Mouse (Mus musculus): ENCODE results near the gene Cd300ld4. TPM values are rescaled to one million over a fixed set of nuclear protein-coding genes. Genes with fewer than 3 reads are reported as not detected.

The Cd300ld4 gene
- polyA plus RNA-seq, 1 experiment: not detected

GRCm38 (mm10) chr11:114981866-114982265 lies 44.9 kb downstream of the Cd300ld4 start:
- Histone ChIP-seq H3K4me1 (ENCODE audit: control insufficient read depth, insufficient read depth, low read length) (no peaks in the 10 kb centered on the region), H3K27ac (ENCODE audit: insufficient read depth, low read length) (no peak overlapping the region), H3K4me3 (ENCODE audit: insufficient read depth, low read length) (no peak overlapping the region)
- TF ChIP-seq CTCF (IDR thresholded peaks at IDR 0.05; ENCODE audit: borderline replicate concordance, insufficient read depth, low read length) (no peak), POLR2A (IDR thresholded peaks at IDR 0.05; ENCODE audit: low read depth, low read length) (no peak)

DNA sequence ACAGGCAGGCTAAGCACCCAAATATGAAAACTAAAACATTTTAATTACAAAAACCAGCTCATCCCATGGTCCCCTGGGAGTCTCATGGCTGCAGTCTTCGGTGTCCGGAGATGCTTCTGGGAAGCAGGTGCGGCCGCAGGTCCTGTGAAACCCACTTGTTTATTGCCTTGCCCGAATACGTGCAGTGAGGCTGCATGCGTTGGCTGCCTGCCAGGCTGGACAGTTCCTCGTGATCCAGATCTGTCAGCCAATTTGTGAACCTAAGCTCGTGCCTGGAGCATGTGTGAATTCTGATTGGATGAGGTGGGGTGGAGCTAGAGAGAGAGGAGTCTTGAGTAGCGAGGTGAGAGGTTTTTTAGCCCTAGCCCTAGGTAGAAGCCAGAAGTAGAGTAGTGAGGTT lies 54.1 kb downstream of the Cd300ld4 start:
- TF ChIP-seq CTCF (IDR thresholded peaks at IDR 0.05; ENCODE audit: borderline replicate concordance, insufficient read depth, low read length): no peak
- TF ChIP-seq POLR2A (IDR thresholded peaks at IDR 0.05; ENCODE audit: low read depth, low read length): no peak
- H3K4me1 ChIP-seq (ENCODE audit: control insufficient read depth, insufficient read depth, low read length): no peaks in the 10 kb centered on the region
- H3K4me3 ChIP-seq (ENCODE audit: insufficient read depth, low read length): no peak overlapping the region
- H3K27ac ChIP-seq (ENCODE audit: insufficient read depth, low read length): no peak overlapping the region

Other genes starting within 250 kb of the Cd300ld4 start
- gene Btbd17, start 231.1 kb downstream of the Cd300ld4 start, polyA plus RNA-seq (2011; ENCODE audit: insufficient read length, low read depth, missing spikeins): not detected in 2 replicates
- gene Gpr142, start 228.1 kb downstream of the Cd300ld4 start, polyA plus RNA-seq (2011; ENCODE audit: insufficient read length, low read depth, missing spikeins): not detected in 2 replicates
- gene Gprc5c, start 175.9 kb downstream of the Cd300ld4 start, polyA plus RNA-seq (2011; ENCODE audit: insufficient read length, low read depth, missing spikeins): 6.4 and 9.2 TPM in 2 replicates
- 0.84 TPM in 1 of 2 replicates, not detected in the other for gene Cd300a, start 137.0 kb downstream of the Cd300ld4 start, polyA plus RNA-seq (2011; ENCODE audit: insufficient read length, low read depth, missing spikeins)
- gene Cd300lb, start 92.6 kb downstream of the Cd300ld4 start, polyA plus RNA-seq (2011; ENCODE audit: insufficient read length, low read depth, missing spikeins): 0.48 and 1.1 TPM in 2 replicates
- gene Cd300c, start 57.9 kb downstream of the Cd300ld4 start, polyA plus RNA-seq (2011; ENCODE audit: insufficient read length, low read depth, missing spikeins): not detected in 2 replicates
- gene Cd300ld, start 37.1 kb downstream of the Cd300ld4 start, polyA plus RNA-seq (2011; ENCODE audit: insufficient read length, low read depth, missing spikeins): 0.18 and 0.58 TPM in 2 replicates
- gene Cd300c2, start 25.1 kb downstream of the Cd300ld4 start, polyA plus RNA-seq (2011; ENCODE audit: insufficient read length, low read depth, missing spikeins): 0.67 TPM in 1 of 2 replicates, not detected in the other
- gene Cd300ld2, start 10.8 kb downstream of the Cd300ld4 start, polyA plus RNA-seq (2011; ENCODE audit: insufficient read length, low read depth, missing spikeins): not detected in 2 replicates
- gene Cd300ld5, start 10.8 kb upstream of the Cd300ld4 start, polyA plus RNA-seq (2011; ENCODE audit: insufficient read length, low read depth, missing spikeins): not detected in 2 replicates
- 1.2 TPM in 1 of 2 replicates, not detected in the other for gene Cd300ld3, start 21.4 kb upstream of the Cd300ld4 start, polyA plus RNA-seq (2011; ENCODE audit: insufficient read length, low read depth, missing spikeins)
- not detected in 2 replicates for gene Cd300e, start 35.2 kb upstream of the Cd300ld4 start, polyA plus RNA-seq (2011; ENCODE audit: insufficient read length, low read depth, missing spikeins)
- gene Rab37, start 64.4 kb upstream of the Cd300ld4 start, polyA plus RNA-seq (2011; ENCODE audit: insufficient read length, low read depth, missing spikeins): 0.32 and 0.35 TPM in 2 replicates
- gene Cd300lf, start 107.0 kb upstream of the Cd300ld4 start, polyA plus RNA-seq (2011; ENCODE audit: insufficient read length, low read depth, missing spikeins): 0.81 TPM in 1 of 2 replicates, not detected in the other
- gene Slc9a3r1, start 136.3 kb upstream of the Cd300ld4 start, polyA plus RNA-seq (2011; ENCODE audit: insufficient read length, low read depth, missing spikeins): 22.3 and 23.4 TPM in 2 replicates
- 11.6 and 13.3 TPM in 2 replicates for gene Tmem104, start 160.5 kb upstream of the Cd300ld4 start, polyA plus RNA-seq (2011; ENCODE audit: insufficient read length, low read depth, missing spikeins)
- gene Nat9, start 160.8 kb upstream of the Cd300ld4 start, polyA plus RNA-seq (2011; ENCODE audit: insufficient read length, low read depth, missing spikeins): 13.3 and 20.7 TPM in 2 replicates
- gene Grin2c, start 240.2 kb upstream of the Cd300ld4 start, polyA plus RNA-seq (2011; ENCODE audit: insufficient read length, low read depth, missing spikeins): not detected in 2 replicates

Data from embryonic fibroblast, embryonic 13.5 days (primary cell).